Mouse (Mus musculus) CD4-positive, CD25-positive, alpha-beta regulatory T cell, adult 2 months (primary cell): ENCODE measurements around the gene Rcl1.

ENCODE experiments used
- DNase-seq: peaks from one replicate; pipeline ENCODE4 v3.0.0-alpha.2; 2012; ENCODE audit warnings: low read depth, low spot score

Gene Rcl1

GRCm38 (mm10) chr19:29151443-29151842, 50.3 kb downstream of the Rcl1 start:
- no peak for DNase-seq

GRCm38 (mm10) chr19:29155552-29155951, 54.4 kb downstream of the Rcl1 start:
- DNase-seq = peak; percentile 9

- DNase-seq = peak; percentile 13
Measured at GRCm38 (mm10) chr19:29156417-29156816, 55.2 kb downstream of the Rcl1 start.

GRCm38 (mm10) chr19:29157678-29158466, 56.7 kb downstream of the Rcl1 start:
- no peak for DNase-seq

GRCm38 (mm10) chr19:29158486-29158885, 57.3 kb downstream of the Rcl1 start:
- no peak for DNase-seq

GRCm38 (mm10) chr19:29163817-29164527, 62.8 kb downstream of the Rcl1 start:
- DNase-seq = no peak

GRCm38 (mm10) chr19:29164528-29165166, 63.5 kb downstream of the Rcl1 start:
- DNase-seq = no peak

- DNase-seq = peak; percentile 15
Measured at GRCm38 (mm10) chr19:29167938-29168337, 66.8 kb downstream of the Rcl1 start.

- no peak for DNase-seq
Measured at GRCm38 (mm10) chr19:29180336-29180735, 79.2 kb downstream of the Rcl1 start.

- DNase-seq = no peak
Measured at GRCm38 (mm10) chr19:29182166-29182565, 81.0 kb downstream of the Rcl1 start.

GRCm38 (mm10) chr19:29185122-29185521, 83.9 kb downstream of the Rcl1 start:
- peak; percentile 12 for DNase-seq

GRCm38 (mm10) chr19:29185552-29186232, 84.5 kb downstream of the Rcl1 start:
- peak; percentile 61 for DNase-seq

- no peak for DNase-seq
Measured at GRCm38 (mm10) chr19:29188879-29189278, 87.7 kb downstream of the Rcl1 start.
